Mouse (Mus musculus): ENCODE measurements at regions not wholly inside any gene's neighbourhood (a gene's known extent, or its start where the extent isn't known, plus 50 kb on each side); places are given as distances from the start of the nearest gene placed in this dataset.

DNA sequence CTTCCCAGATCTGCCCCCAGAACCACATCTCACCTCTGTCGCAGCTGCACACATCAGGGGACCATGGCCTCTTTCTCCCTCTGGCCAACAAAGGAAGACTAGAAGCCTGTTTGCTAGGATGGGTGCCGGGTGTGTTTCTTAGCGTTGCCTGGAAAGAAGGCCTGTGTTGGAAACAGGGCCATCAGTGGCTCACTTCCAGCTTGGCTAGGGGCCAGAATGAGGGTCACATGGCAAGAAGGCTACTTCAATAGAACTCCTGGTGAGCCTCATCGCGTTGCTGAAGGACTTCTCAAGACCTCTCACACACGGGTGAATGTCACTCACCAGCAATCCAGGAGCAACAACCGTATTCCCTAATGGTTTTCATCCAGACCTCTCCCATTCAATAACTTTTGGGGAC, 115.0 kb downstream of the Tle3 start:
- no peak for TF ChIP-seq HCFC1 (IDR thresholded peaks at IDR 0.05; ENCODE audit: borderline replicate concordance, insufficient read depth, low read length)
- TF ChIP-seq MAFK (IDR thresholded peaks at IDR 0.05; ENCODE audit: insufficient read depth, low read depth, low read length) = no peak
- TF ChIP-seq ZC3H11A (IDR thresholded peaks at IDR 0.05; ENCODE audit: borderline replicate concordance, low read depth, low read length) = no peak
